ENCODE assay signal across 8 mouse cellular contexts in the genomic region with DNA sequence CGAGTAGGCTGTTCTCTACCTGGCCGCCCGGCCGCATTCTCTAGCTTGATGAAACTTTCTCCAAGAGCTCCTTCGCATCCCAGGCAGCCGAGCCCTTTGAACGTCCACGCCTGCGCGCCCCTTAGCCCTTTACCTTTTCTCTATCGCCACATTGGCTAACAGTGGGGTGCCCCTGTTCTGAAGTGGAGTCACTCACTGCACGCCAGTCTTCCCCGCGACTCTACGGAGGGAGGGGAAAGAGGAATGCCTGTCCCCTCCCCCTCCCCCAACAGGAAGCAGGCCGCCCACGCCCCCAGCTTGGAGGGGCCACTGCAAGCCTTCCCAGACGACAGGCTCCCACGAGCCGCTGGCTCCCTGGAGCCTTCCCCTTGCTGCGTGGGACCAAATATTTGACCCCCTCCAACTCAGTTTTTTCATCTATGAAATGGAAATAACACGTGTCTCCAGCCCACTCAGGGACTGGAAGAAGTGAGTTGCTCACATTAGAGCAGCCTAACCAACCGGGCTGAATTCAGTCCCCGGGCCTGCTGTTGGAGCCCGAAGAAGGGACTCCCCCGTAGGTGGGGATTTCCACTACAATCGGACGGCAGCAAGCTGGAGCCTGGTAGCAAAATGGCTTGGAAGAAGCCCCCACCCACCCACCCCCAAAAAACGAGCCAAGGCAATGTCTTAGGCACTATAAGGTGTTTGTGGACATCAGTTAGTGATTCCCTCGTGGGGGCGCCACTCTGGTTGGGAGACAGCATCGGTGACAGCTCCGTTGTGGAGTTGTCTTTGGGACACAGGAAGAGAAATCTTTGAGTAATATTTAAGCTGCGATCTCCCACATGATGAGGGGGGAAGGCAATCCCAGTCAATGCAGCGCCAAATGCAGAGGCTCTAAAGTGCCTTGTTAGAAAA. TPM values are rescaled to one million over a fixed set of nuclear protein-coding genes. Genes with fewer than 3 reads are reported as not detected.
DNase-seq lines count a peak whose midpoint lies in the region; ATAC-seq and TF ChIP-seq lines count a peak whose summit lies in the region.

Sh2b3 (minus strand) TSS at position 206 of the 900 bp plus-strand sequence.

- peaks cover 0 to 30% of the 10 kb centered on the region in 2 experiments; a peak in 3 of 4 replicates for H3K4me1 ChIP-seq in MEL (ENCODE audit: control insufficient read depth in 1 of 2, insufficient read depth in 2 of 2, low read length in 2 of 2)
- H3K4me1 ChIP-seq in forebrain, embryonic 13.5 days, result peaks cover 46% of the 10 kb centered on the region

- H3K9me3 ChIP-seq in MEL (replicated peaks; ENCODE audit: insufficient read depth, low read length), result no peaks in the 10 kb centered on the region
- H3K9me3 ChIP-seq in forebrain, embryonic 13.5 days (replicated peaks), result no peaks in the 10 kb centered on the region; the same call in 1 of the 2 replicates

- peak within 1 kb of the TSS; percentile 71 for H3ac ChIP-seq in C2C12 (ENCODE audit: control insufficient read depth, insufficient read length, low read depth)

- peaks cover 29% of the 10 kb centered on the region for H3K79me3 ChIP-seq in C2C12 (ENCODE audit: low read depth)

- H3K79me2 ChIP-seq in C2C12 (ENCODE audit: control insufficient read depth, insufficient read depth), result peaks cover 39% of the 10 kb centered on the region
- H3K79me2 ChIP-seq in MEL (ENCODE audit: control insufficient read depth, insufficient read depth, low read length, poor library complexity), result peaks cover 39% of the 10 kb centered on the region

- 1% methylated on average over 35 of the region's 35 CpGs for whole genome bisulfite sequencing in forebrain, embryonic 13.5 days

- peak within 1 kb of the TSS; percentile 79 for H3K4me3 ChIP-seq in C2C12 (ENCODE audit: insufficient read depth, poor library complexity, severe bottlenecking)
- H3K4me3 ChIP-seq in MEL (ENCODE audit: control insufficient read depth in 1 of 2, insufficient read depth in 1 of 2, low read depth in 2 of 2, low read length in 2 of 2), result peak within 1 kb of the TSS; percentile 70 to 96
- peak within 1 kb of the TSS; percentile 69 for H3K4me3 ChIP-seq in forebrain, embryonic 13.5 days

- H3K4me2 ChIP-seq in forebrain, embryonic 13.5 days, result peak within 1 kb of the TSS; percentile 94

- TF ChIP-seq EP300 in MEL (IDR thresholded peaks at IDR 0.05; ENCODE audit: low read depth in 1 of 2, low read length in 2 of 2), result peak in 1 of 2 experiments; percentile 33; a peak in 1 of 4 replicates

- peak; percentile 86 for DNase-seq in MEL (ENCODE audit: low read depth, low spot score)
- no peak for DNase-seq in heart, postnatal 36 days
- DNase-seq in left cerebral cortex, postnatal 10 days (ENCODE audit: extremely low spot score in 1 of 2, low spot score in 2 of 2), result peak in 1 of 2 experiments; percentile 82
- DNase-seq in thymus, adult 18-20 months, result peak; percentile 52 to 70

- H3K27me3 ChIP-seq in C2C12 (ENCODE audit: control insufficient read depth, insufficient read depth, insufficient read length) (no peaks in the 10 kb centered on the region), MEL (ENCODE audit: control insufficient read depth in 1 of 2, insufficient read depth in 2 of 2, low read length in 2 of 2) (no peaks in the 10 kb centered on the region)
- peaks cover 76% of the 10 kb centered on the region for H3K27me3 ChIP-seq in forebrain, embryonic 13.5 days

- H3K27ac ChIP-seq in MEL (ENCODE audit: control insufficient read depth, low read depth, low read length), result peak within 1 kb of the TSS; percentile 84
- no peak within 1 kb of the TSS; the same call in 1 of the 2 replicates for H3K27ac ChIP-seq in forebrain, embryonic 13.5 days

- intact Hi-C loops in heart, postnatal 36 days (cut with DNase I), result loop anchor here (2.0 kb wide), 1 partner anchor 15 kb away; no protein-coding TSS in a partner anchor
- intact Hi-C loops in left cerebral cortex, postnatal 10 days (cut with DNase I), result no loop called here

- H3K36me3 ChIP-seq in C2C12 (ENCODE audit: control insufficient read depth, insufficient read depth) (peaks cover 3% of the 10 kb centered on the region), MEL (ENCODE audit: control insufficient read depth in 1 of 2, insufficient read depth in 2 of 2, low read length in 2 of 2) (peaks cover 0 to 22% of the 10 kb centered on the region in 2 experiments; a peak in 2 of 4 replicates)
- no peaks in the 10 kb centered on the region for H3K36me3 ChIP-seq in forebrain, embryonic 13.5 days (ENCODE audit: poor library complexity, severe bottlenecking)

- H3K9ac ChIP-seq in MEL (ENCODE audit: control insufficient read depth, low read depth, low read length, poor library complexity, severe bottlenecking), result peak within 1 kb of the TSS; percentile 99
- H3K9ac ChIP-seq in forebrain, embryonic 13.5 days, result peak within 1 kb of the TSS; percentile 77

- TF ChIP-seq RAD21 in MEL (IDR thresholded peaks at IDR 0.05; ENCODE audit: low read depth, low read length), result no peak

- peak; percentile 12; the same call in 1 of the 2 replicates for ATAC-seq in forebrain, embryonic 13.5 days
- no peak for ATAC-seq in megakaryocyte, adult 5-6 weeks (ENCODE audit: poor library complexity, severe bottlenecking)
- ATAC-seq in frontal cortex, adult (ENCODE audit: low TSS enrichment), result no peak

- no peak; a peak in 1 of 4 replicates for TF ChIP-seq POLR2A in MEL (IDR thresholded peaks at IDR 0.05; ENCODE audit: control insufficient read depth in 1 of 2, insufficient read depth in 1 of 2, low read depth in 1 of 2, low read length in 2 of 2, poor library complexity in 1 of 2)

- no peak for TF ChIP-seq CTCF in C2C12 (IDR thresholded peaks at IDR 0.05; ENCODE audit: control insufficient read depth, insufficient read depth, insufficient read length)
- peak in 2 of 3 experiments; percentile 6 to 10; a peak in 2 of 6 replicates for TF ChIP-seq CTCF in MEL (IDR thresholded peaks at IDR 0.05 in 2 of 3, conservative IDR thresholded peaks at IDR 0.05 in 1 of 3; ENCODE audit: control insufficient read depth in 1 of 3, insufficient read depth in 1 of 3, low read depth in 2 of 3, low read length in 3 of 3, poor library complexity in 1 of 3, severe bottlenecking in 1 of 3)

TF ChIP-seq in C2C12, 6 proteins besides CTCF, POLR2A, EP300 and RAD21:
- TF ChIP-seq MAX (IDR thresholded peaks at IDR 0.05) (no peak), CEBPB (IDR thresholded peaks at IDR 0.05; ENCODE audit: low read depth) (no peak), FOSL1 (IDR thresholded peaks at IDR 0.05; ENCODE audit: insufficient read depth, low read length, poor library complexity, severe bottlenecking) (no peak), MYOG (IDR thresholded peaks at IDR 0.05; ENCODE audit: control insufficient read depth, extremely low read depth, insufficient read length) (no peak), MYOD1 (IDR thresholded peaks at IDR 0.05; ENCODE audit: control insufficient read depth, insufficient read length, low read depth) (no peak), USF1 (IDR thresholded peaks at IDR 0.05; ENCODE audit: low read depth) (no peak)

TF ChIP-seq in MEL, 35 proteins besides CTCF, POLR2A, EP300 and RAD21:
- TF ChIP-seq GATA1 (IDR thresholded peaks at IDR 0.05; ENCODE audit: low read depth, low read length), result no peak
- TF ChIP-seq ETS1 (IDR thresholded peaks at IDR 0.05; ENCODE audit: low read depth, low read length), result peak; percentile 39; the same call in 1 of the 2 replicates
- TF ChIP-seq NELFE (IDR thresholded peaks at IDR 0.05; ENCODE audit: low read depth, low read length), result peak; percentile 48; the same call in 1 of the 2 replicates
- TF ChIP-seq KAT2A (conservative IDR thresholded peaks at IDR 0.05; ENCODE audit: low read depth, low read length), result no peak
- no peak for TF ChIP-seq MYB (IDR thresholded peaks at IDR 0.05; ENCODE audit: low read depth, low read length)
- no peak for TF ChIP-seq ZC3H11A (IDR thresholded peaks at IDR 0.05; ENCODE audit: low read depth, low read length)
- 0 out of 2 replicates have a peak, but pooled peaks have one; percentile 44 for TF ChIP-seq ELF1 (IDR thresholded peaks at IDR 0.05; ENCODE audit: low read depth, low read length)
- peak; percentile 56; the same call in 1 of the 2 replicates for TF ChIP-seq SIN3A (IDR thresholded peaks at IDR 0.05; ENCODE audit: low read length)
- TF ChIP-seq MAX (IDR thresholded peaks at IDR 0.05; ENCODE audit: low read length), result no peak
- no peak for TF ChIP-seq ZNF384 (IDR thresholded peaks at IDR 0.05; ENCODE audit: low read depth, low read length)
- no peak for TF ChIP-seq POLR2AphosphoS2 (IDR thresholded peaks at IDR 0.05; ENCODE audit: low read length)
- TF ChIP-seq NRF1 (IDR thresholded peaks at IDR 0.05; ENCODE audit: insufficient read depth, low read depth, low read length, poor library complexity, severe bottlenecking), result no peak
- no peak for TF ChIP-seq UBTF (IDR thresholded peaks at IDR 0.05; ENCODE audit: borderline replicate concordance, insufficient read depth, low read depth, low read length)
- TF ChIP-seq ZMIZ1 (IDR thresholded peaks at IDR 0.05; ENCODE audit: low read depth, low read length), result 0 out of 2 replicates have a peak, but pooled peaks have one; percentile 27
- TF ChIP-seq MXI1 (IDR thresholded peaks at IDR 0.05; ENCODE audit: low read depth, low read length), result no peak
- TF ChIP-seq MAZ (IDR thresholded peaks at IDR 0.05; ENCODE audit: low read depth, low read length), result 0 out of 2 replicates have a peak, but pooled peaks have one; percentile 64

RNA-seq across cellular contexts. Expression of gene Sh2b3, which starts in this region (rescaled TPM):
- polyA plus RNA-seq in C2C12 (2012; fragmentation: generic; extraction: Trizol) (46.2 TPM), MEL (2012; ENCODE audit: insufficient read depth in 1 of 2, insufficient read length in 2 of 2, low read depth in 1 of 2, low replicate concordance in 2 of 2, missing spikeins in 1 of 2) (10 to 100 TPM in 1 of 2 experiments, not detected in 1; 43.2 TPM)
- 14.0 and 18.1 TPM in 2 replicates for total RNA-seq in MEL (2012; rRNA removed)
- polyA plus RNA-seq in forebrain, embryonic 13.5 days (2015; fragmentation: Nextera tagmentation; extraction: Ambion mirVana), result 4.7 and 4.8 TPM in 2 replicates
- total RNA-seq in heart, postnatal 36 days (2021), result 10 to 100 TPM; 23.8 to 28.1 TPM
- 10 to 100 TPM; 17.1 to 17.3 TPM for total RNA-seq in left cerebral cortex, postnatal 10 days (2021)
- total RNA-seq in megakaryocyte, adult 5-6 weeks (2015), result 82.9 and 83.8 TPM in 2 replicates
- 46.3 and 55.6 TPM in 2 replicates for total RNA-seq in megakaryocyte, adult 5-6 weeks (2017)

Comparison
In these comparisons a context has a peak if more than half of its experiments do, and no peak if none do; other contexts are left out.
1. DNase-seq: peak in MEL (single experiment) and thymus, adult 18-20 months (2 of 2); none in heart, postnatal 36 days (0 of 2).
2. Peak in every context shown above with its lines, with median percentiles within 50 percentile points of each other: H3K4me3 ChIP-seq.